Mouse (Mus musculus) olfactory bulb, adult 2 months (tissue): ENCODE measurements around the gene Eps8.

ENCODE experiments used
- CTCF ChIP-seq: fragments of 200-500 bp; IDR thresholded peaks from 2 replicates; pipeline ENCODE4 v1.5.1; 2012; ENCODE audit warnings: low read depth, mild to moderate bottlenecking, low read length, moderate library complexity; ENCODE audit not compliant: insufficient read depth
- POLR2A ChIP-seq: fragments of 200-500 bp; IDR thresholded peaks from 2 replicates; pipeline ENCODE4 v1.6.1; 2012; ENCODE audit warnings: mild to moderate bottlenecking, low read depth, low read length, moderate library complexity; ENCODE audit not compliant: insufficient read depth

- no peak for TF ChIP-seq CTCF
- TF ChIP-seq POLR2A: no peak
Observed at GRCm38 (mm10) chr6:137492582-137492981, 162.1 kb downstream of the Eps8 start.
